Mouse (Mus musculus): Measurements from ENCODE around the gene Rgr. TPM values are rescaled to one million over a fixed set of nuclear protein-coding genes. Genes with fewer than 3 reads are reported as not detected.

Gene Rgr
- total RNA-seq (2014; fragmentation: Nextera tagmentation) (not detected in 2 replicates), total RNA-seq (2017) (not detected in 2 replicates)

DNA sequence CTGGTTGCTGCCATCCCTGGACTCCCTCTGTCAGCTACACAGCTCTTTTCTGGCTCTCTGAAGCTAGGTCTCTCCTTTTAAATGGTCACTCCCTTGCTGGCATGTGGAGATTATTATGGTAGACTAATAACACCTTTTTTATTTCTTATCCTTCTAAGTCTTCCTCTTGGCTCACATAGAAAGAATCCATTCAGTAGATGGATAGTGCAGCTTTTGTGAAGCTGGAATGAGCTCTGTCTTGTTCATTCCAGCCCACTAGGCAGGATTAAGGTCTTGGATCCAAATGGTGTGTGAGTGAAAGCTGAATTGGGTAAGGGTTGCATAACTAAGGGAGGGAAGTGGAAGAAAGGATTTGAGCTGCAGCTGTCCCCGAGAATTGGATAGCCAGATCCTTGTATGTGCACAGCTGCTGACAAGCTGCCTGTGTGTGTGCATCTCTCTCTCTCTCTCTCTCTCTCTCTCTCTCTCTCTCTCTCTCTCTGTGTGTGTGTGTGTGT is at the start of gene Rgr:
TSS of gene Rgr (minus strand) at position 51 of the 497 bp plus-strand sequence.
- ATAC-seq (replicated peaks; ENCODE audit: poor library complexity, severe bottlenecking) = no peak

DNA sequence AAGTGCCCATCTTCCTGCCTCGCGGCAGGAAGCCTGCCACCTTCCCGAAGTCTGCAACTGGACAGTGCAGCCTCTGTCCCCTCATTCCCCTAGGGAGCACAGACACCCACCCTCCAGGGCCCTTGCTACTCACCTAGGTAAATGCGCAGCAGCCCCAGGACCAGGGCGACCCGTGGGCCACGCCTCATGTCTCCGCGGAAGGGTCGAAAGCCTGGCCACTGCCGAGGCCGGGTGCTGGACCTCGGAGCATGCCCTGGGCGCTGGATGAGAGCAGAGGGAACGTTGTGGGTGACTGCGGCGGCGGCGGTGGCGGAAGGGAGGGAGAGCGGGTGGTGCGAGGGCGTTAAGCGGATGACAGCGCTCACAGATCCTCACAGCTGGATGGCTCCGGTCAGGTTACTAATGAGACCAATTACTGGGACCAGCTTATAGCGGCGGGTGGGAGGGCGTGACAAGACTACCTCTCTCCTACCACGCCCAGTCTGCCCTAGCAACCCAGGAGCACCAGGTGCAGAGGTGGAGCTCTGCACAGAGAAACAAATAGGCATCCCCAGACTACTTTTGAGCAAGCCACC is 49.3 kb upstream of the Rgr start, which contains the start of gene Cdhr1:
TSS of gene Cdhr1 (minus strand) at position 392 of the 575 bp plus-strand sequence.
- ATAC-seq (replicated peaks; ENCODE audit: poor library complexity, severe bottlenecking) = peak; percentile 37; the same call in 1 of the 2 replicates

DNA sequence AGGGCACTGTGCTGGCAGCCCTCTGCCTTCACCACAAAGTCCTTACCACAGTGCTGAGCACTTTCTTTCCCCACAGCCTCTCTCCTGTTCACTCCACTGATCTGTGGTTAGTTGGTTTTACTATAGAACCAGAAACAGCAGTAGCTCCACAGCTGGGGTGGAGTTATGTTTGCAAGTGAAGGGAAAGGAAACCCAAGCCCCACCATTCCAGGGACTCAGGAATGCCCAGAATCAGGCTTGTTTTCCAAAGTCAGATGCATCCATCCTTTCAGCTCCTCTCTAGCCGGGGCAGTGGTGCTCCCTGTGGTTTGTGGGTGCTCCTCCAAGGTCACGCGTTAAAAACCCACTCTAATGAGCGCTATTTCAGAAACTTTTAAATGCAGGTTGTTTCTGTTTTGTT is 46.8 kb upstream of the Rgr start:
- no peak for ATAC-seq (replicated peaks; ENCODE audit: poor library complexity, severe bottlenecking)

DNA sequence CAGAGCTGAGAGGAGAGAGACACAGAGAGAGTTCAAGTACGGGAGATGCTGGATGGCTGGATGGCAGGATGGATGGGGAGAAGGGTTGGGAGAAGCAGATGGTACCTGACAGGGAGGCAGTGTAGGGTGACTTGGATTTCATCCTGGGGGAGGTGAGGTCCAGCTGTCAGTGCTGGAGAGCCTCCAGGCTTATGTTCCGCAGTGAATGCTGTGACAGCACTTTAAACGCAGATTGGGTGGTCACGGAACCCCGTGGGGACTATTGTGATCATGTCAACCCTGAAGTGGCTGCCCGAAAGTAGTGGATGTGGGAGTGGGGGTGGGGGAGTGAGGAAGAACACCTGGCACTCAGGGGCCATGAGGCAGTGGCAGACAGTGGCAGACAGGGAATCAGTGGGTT is 45.7 kb upstream of the Rgr start:
- ATAC-seq (replicated peaks; ENCODE audit: poor library complexity, severe bottlenecking) = no peak

DNA sequence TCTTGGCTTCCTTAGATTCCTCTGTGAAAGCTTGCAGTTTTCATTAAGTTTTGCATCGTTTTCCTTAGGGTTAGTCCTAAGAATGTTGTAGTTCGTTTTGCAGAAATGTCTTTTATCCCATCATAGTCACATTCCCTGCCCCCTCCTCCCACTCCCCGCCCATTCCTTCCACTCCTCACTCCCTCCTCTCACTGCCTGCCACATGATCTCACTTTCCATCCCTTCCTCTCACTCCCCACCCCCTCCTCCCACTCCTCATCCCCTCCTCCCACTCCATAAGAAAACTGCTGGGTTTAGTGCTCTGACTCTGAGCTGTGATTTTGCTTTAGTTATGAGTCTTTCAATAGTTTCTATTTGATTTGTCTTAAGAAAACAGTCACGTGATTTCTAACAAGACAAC is 35.0 kb upstream of the Rgr start:
- no peak for ATAC-seq (replicated peaks; ENCODE audit: poor library complexity, severe bottlenecking)

DNA sequence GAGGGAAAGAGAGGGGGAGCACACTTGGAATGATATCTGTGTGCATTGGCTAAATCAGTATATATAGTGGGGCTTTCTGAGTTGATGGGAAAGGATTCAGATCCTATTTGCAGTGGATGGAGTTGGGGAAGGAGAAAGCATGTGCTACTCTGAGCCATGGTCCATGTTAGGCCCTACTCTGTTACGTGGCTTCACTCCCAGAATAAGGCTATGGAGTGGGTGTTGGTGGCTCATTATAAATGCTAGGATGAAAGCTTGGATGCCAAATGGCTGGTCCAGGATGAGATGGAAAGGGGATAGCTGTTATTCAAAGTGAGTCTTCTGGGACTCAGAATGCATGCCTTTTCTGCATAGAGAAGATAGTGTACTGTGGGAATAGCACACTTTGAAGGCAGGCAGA is 32.0 kb upstream of the Rgr start:
- no peak for ATAC-seq (replicated peaks; ENCODE audit: poor library complexity, severe bottlenecking)

DNA sequence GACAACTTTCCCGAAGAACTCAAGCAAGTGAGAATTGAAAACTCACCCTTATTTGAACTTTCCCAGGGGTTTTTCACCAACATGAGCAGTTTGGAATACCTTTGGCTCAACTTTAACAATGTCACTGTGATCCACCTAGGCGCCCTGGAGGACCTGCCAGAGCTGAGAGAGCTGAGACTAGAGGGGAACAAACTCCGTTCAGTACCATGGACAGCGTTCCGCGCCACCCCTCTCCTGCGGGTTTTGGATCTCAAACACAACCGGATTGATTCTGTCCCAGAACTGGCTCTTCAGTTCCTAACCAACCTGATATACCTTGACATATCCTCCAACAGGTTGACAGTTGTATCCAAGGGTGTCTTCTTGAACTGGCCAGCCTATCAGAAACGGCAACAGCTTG is 19.8 kb upstream of the Rgr start:
- ATAC-seq (replicated peaks; ENCODE audit: poor library complexity, severe bottlenecking) = 0 out of 2 replicates have a peak, but pooled peaks have one; percentile 27

DNA sequence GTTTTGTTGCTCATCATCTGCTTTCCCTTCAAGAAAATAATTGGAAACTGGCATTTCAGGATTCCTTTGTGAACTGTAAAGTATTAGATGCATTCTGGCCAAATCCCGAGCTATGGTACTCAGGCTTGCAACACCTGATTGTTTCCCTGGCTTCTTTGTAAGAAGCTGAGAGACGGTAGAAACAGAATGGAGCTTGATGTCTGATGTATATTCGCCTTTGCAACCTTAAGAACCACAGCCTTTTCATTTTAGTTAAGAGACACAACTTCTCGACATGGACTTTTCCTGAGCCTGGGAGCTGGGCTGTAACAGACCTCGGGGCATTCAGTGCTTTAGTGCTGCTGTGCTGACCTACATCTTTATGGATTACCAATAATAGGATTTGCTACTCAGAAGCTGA is 18.9 kb upstream of the Rgr start, which contains the start of gene Lrit2:
TSS of gene Lrit2 (plus strand) at position 301 of the 400 bp plus-strand sequence.
- no peak for ATAC-seq (replicated peaks; ENCODE audit: poor library complexity, severe bottlenecking)

DNA sequence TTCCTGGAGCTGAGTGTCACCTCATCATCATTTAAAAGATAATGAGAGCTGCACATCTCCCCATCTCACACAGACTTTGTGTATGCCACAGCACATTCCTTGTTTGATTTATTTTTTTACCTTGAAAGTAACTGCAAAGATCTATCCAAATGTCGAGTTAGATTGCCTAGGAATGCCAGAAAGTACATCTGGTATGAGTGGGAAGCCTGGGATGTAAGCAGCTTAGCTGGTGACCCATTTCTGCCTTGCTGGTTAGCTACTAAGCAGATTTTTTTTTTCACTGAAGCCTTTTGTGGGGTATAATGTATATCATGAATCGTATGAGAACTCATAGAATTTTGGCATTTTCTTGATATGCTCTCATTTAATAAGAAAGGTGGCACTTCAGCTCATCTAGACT is 17.9 kb upstream of the Rgr start:
- ATAC-seq (replicated peaks; ENCODE audit: poor library complexity, severe bottlenecking) = no peak

DNA sequence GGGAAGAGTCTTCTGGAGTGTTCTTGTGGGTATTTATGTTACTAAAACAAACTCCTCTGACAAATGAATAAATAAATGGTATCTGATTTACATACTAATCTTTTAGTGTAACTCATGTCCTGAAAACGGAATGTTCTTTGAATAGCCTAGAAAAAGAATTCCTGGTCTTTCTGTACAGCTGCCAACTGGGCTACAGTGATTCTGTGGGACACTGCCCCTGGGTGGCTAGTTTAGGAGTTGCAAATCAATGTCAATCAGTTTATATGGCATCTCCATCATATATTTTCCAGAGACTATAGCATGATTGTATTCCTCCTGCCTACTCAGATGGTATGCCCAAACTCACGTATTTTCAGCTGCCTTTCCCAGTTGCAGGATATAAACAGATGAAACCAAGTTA is 16.1 kb upstream of the Rgr start:
- no peak for ATAC-seq (replicated peaks; ENCODE audit: poor library complexity, severe bottlenecking)

DNA sequence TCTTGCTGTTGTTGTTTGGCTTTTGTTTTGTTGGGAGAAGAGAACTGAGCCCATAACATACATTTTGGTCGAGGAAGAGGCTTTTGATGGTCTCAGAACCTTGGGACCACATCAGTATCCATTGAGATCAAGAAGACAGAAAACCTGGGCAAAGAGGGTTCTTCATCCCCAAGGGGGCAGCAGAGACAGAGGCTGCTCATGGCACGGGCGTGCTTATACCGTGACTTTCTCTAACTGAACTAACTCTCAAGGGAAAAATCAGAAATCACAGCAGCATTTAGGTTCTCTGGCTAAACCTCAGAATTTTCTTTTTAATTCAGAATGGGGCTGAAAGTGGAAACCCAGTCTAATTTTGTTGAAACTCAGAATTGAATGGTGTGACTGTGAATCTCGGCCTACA is 14.3 kb downstream of the Rgr start:
- no peak for ATAC-seq (replicated peaks; ENCODE audit: poor library complexity, severe bottlenecking)

DNA sequence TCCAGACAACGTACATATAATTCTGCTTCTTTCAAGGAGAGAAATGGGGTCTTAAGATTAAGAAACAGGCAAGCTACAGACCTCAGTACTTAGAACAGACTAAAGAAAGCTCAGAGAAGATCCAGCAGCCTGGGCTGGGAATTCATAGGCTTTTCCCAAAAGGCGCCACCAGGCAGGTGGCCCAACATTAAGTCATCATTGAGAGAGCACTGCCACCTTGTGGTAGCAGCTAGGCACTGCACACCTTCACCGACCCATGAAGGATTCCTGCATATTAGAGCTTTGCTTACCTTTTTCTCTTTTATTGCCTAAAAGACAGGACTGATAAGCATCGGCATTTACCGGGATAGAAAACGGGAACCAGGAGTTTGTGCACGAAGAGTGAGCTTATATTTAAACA is 15.5 kb downstream of the Rgr start:
- ATAC-seq (replicated peaks; ENCODE audit: poor library complexity, severe bottlenecking) = peak; percentile 77

DNA sequence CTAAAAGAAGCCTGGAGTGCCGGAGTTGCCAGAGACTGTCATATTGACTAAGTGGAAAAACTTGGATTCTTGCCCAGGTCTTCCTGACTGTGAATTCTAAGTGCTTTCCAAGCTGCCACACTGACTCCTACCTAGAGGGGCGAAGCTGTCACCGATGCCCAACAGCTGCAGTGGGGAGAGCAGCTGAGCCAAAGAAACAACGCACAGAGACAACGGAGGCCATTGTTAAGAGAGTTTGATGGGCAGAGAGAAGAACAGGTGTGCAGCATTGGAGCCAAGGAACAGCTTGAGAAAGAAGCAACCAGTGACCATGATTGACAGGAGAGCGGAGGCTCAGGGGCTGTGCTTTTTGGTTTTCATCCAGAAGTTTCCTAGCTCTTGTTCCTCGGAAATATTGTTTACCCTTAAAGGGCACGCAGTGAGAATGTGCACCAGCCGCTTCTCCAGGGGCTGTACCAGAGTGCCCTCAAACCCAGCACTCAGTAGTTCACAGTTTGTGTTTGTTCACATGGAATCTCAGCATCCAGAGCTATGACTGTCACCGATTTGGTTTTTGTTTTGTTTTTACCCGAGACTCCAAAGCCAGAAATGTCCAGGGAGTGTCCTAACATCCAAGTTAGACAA is 16.2 kb downstream of the Rgr start:
- no peak for ATAC-seq (replicated peaks; ENCODE audit: poor library complexity, severe bottlenecking)

DNA sequence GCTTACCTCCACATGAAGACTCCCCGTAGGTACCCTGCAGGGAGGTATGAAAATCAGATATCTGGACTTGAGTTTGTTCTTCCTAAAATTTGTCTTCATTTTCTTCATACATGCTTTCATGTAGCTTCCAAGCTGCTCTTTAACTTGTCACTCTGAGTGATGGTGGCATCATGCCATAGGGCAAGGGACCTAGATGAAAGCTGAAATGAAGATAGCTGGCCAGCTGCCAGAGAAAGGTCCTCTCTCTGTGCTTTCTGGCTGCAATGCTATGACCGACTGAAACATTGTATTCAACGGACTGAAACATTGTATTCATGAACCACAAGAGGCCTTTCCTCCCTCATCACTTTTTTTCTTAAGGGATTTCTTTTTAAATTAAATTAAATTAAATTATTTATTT is 20.2 kb downstream of the Rgr start:
- ATAC-seq (replicated peaks; ENCODE audit: poor library complexity, severe bottlenecking) = no peak

DNA sequence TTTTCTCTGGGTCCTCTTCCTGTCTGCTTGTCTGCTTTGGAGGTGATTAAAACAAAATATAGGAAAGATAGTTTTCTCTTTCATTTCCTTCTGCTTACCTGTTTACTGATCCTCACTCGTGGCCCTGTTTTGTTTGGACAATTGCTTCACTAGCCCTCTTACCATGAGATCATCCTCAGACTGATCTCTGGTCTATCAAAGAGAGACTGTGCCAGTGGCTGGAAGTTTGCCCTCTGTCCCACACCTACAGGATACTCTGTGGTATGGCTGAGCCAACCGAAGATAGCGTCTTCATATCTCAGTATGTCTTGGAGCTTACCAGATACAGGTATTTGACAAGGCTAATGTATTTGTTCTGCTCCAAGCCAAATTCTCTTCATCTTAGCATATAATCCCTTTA is 20.8 kb downstream of the Rgr start:
- ATAC-seq (replicated peaks; ENCODE audit: poor library complexity, severe bottlenecking) = no peak

DNA sequence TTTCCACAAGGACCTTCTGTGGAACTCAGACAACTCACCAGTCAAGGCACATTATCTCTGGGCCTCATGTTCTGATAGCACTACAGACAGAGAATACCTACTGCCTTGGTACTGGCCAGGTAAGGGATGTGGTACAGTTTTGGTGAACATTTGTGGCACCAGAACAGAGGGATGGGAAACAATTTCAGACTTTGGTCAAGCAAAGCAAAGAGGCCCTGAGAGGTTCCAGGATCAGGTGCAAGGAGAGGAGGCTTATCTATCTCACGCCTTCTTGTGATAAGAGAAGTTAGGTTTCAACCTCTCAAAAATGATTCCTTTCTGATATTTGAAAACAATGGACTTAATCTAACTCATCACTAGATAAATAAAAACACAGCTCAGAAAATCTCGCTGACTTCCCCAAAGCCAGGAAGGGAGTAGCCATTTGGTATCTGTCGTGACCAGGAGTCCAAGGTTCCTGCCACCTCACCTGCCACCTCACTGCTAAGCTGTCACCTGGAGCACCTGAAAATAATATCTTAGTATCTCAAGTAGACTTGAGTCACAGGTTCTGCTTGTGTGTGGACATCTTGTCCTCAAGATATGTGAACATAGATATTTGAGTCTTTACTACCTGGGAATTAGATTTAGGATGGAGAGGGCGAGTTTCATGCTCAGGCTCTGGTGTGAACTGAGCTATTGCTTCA is 21.4 kb downstream of the Rgr start:
- ATAC-seq (replicated peaks; ENCODE audit: poor library complexity, severe bottlenecking) = no peak

DNA sequence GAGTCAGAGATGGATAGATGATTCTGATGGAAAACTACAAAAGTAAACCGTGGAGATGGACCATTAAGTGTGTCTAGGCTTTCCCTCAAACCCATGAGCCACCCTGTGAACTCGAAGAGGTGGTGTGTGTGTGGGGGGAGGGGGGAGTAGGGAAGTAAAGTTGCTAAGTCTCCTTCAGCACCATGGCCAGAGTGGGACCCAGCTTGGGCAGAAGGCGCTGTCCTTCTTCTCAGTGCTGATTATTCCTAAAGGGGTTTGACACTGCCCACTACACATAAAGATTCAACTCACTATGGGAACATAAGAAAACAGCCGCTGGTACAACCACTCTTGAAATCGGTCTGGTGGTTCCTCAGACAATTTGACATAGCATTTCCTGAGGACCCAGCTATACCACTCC is 32.9 kb downstream of the Rgr start:
- peak; percentile 56 for ATAC-seq (replicated peaks; ENCODE audit: poor library complexity, severe bottlenecking)

DNA sequence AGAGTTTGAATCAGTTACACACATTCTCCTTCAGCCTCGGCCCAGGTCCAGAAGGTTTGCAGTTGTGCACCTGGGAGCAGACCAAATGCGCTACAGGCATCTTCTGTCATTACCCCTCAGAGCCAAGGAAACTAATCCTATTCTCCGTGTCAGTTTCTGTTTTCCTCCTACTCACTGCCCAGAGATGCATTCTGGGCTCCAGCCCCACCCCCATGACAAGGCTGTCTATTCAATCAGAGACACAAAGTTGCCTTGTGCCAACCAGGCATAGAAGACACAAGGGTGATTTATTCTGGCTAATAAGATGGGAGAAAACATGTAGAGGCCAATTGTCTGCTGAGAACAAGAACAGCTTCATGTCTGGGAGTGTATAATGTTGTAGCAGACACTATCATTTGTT is 35.1 kb downstream of the Rgr start:
- ATAC-seq (replicated peaks; ENCODE audit: poor library complexity, severe bottlenecking) = no peak

DNA sequence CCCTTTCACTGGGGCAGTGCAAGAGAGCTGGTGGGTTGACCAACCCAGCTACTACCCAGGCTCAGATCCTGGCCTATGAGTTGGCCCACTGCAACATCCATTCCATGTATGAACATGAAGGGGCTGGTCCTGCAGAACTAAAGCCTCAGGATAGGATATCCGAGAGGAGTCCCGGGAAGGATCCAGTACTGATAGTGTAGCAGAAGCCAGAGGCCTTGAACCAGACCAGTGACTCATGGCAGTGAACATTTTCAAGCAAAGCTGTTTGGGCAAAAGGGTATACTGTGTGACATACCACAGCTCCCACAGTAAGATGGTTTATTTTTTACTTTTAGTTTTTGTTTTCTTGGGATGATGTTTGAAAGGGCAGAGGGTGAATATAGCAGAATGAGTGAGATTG is 39.1 kb downstream of the Rgr start:
- ATAC-seq (replicated peaks; ENCODE audit: poor library complexity, severe bottlenecking) = no peak

DNA sequence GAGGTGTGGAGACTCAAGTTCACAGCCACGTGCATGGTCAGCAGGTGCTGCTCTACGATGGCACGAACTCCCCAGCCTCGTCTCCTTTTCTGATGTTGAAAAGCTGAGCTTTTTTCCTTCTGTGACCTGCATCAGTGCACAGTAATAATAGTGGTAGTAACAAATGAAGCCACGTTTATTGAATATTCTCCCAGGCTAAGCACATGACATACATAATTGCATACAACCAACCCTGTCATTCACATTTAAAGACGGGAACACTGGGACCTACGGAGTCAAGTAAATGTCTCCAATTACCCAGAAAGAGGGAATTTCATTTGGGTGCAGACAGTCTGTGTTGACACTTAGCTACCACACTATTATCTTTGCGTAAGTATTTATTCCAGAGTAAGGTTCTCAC is 42.3 kb downstream of the Rgr start:
- ATAC-seq (replicated peaks; ENCODE audit: poor library complexity, severe bottlenecking) = no peak

DNA sequence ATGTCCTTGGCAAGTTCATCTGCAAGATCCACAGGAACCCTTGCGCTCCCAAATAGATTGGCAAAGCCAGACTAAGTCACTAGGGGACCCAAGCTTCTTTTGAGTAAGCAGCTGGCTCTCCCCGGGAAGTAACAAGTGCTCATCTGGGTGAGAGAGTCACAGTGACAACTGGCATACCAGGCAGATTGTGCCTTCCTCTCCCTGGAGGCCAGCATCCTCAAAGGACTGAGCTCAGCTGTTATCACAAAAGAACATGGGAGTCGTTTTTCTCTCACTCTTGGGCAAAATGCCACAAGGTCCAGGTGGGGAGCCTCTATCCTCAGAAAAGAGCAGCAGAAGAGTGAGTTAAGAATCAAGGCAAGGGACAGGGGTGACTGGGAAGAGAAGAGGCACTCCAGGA is 42.9 kb downstream of the Rgr start:
- no peak for ATAC-seq (replicated peaks; ENCODE audit: poor library complexity, severe bottlenecking)
